Mouse (Mus musculus) liver, embryonic 16.5 days (tissue): ENCODE measurements around the gene Schip1. TPM values are rescaled to one million over a fixed set of nuclear protein-coding genes. Genes with fewer than 3 reads are reported as not detected.
A peak's percentile ranks its signal among the peaks of the same experiment; 100 is the strongest.

Experiments
- ATAC-seq: fragments of 200-750 bp; cut with Nextera tagmentation; 2 replicates; pipeline ENCODE4 v1.8.0; 2017; ENCODE audit warnings: low read depth, mild to moderate bottlenecking, moderate number of reproducible peaks, moderate library complexity
- H3K27ac ChIP-seq: fragments of 300-500 bp; sonication (generic); 2 replicates; pipeline ENCODE4 v1.5.1; 2014; ENCODE audit warnings: mild to moderate bottlenecking, low read length
- H3K27me3 ChIP-seq: fragments of 300-500 bp; sonication (generic); 2 replicates; pipeline ENCODE4 v1.6.1; 2014; ENCODE audit warnings: low read depth, low read length, mixed read lengths; ENCODE audit not compliant: control insufficient read depth, insufficient read depth
- H3K36me3 ChIP-seq: fragments of 300-500 bp; sonication (generic); 2 replicates; pipeline ENCODE4 v1.6.1; 2014; ENCODE audit warnings: mild to moderate bottlenecking; ENCODE audit not compliant: control insufficient read depth, insufficient read depth
- H3K4me1 ChIP-seq: fragments of 300-500 bp; sonication (generic); 2 replicates; pipeline ENCODE4 v1.6.1; 2014; ENCODE audit warnings: low read depth, low read length, mixed read lengths; ENCODE audit not compliant: control insufficient read depth
- H3K4me2 ChIP-seq: fragments of 300-500 bp; sonication (generic); 2 replicates; pipeline ENCODE4 v1.6.1; 2014; ENCODE audit warnings: low read depth, low read length, mixed read lengths
- H3K4me3 ChIP-seq: fragments of 300-500 bp; sonication (generic); 2 replicates; pipeline ENCODE4 v1.5.1; 2014; ENCODE audit warnings: low read depth, mild to moderate bottlenecking, low read length
- H3K9ac ChIP-seq: fragments of 300-500 bp; sonication (generic); 2 replicates; pipeline ENCODE4 v1.6.1; 2014; ENCODE audit warnings: low read depth, low read length
- H3K9me3 ChIP-seq: fragments of 300-500 bp; sonication (generic); replicated peaks from 2 replicates; pipeline ENCODE4 v1.6.1; 2016; ENCODE audit warnings: low read length; ENCODE audit not compliant: control insufficient read depth
- WGBS: fragments of 180-500 bp; shearing (Covaris S2); extraction: QIAGEN DNeasy Blood & Tissue Kit; methylation state at CpG from one replicate; pipeline ENCODE4 v1.1.7; 2014; ENCODE audit not compliant: insufficient replicate concordance; 5-methylcytosine and 5-hydroxymethylcytosine counted together
- polyA plus RNA-seq: library from polyadenylated mRNA; unstranded; fragments of >200 nt; fragmentation: Nextera tagmentation; extraction: Ambion mirVana; gene quantifications from 2 replicates; pipeline ENCODE4 v1.2.1, GENCODE M21; 2015

The Schip1 gene
- polyA plus RNA-seq, 1 experiment from 2014 or later = 1.8 TPM

DNA sequence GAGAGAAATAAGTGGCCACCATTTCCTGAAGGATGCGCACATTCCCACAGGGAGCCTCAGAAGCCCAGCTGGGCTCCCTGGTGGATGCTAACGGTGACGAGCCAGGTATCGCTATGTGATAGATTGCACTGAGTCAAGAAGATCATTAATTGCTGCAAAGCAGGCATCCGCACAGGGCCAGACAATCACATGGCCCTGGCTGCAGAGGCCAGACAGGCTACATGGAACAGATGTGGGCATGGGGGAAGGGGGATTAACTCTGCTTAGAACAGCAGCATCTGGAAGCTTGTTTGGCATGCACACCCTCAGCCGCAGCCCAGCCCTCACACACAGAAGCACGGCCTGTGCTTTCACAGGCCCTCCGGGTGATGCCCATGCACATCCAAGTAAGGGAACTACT lies 525.8 kb downstream of the Schip1 start:
- H3K4me2 ChIP-seq = no peak overlapping the region
- no peak overlapping the region for H3K27ac ChIP-seq
- H3K9me3 ChIP-seq = no peaks in the 10 kb centered on the region
- ATAC-seq = no peak
- no peak overlapping the region for H3K9ac ChIP-seq
- H3K36me3 ChIP-seq = no peaks in the 10 kb centered on the region
- WGBS = 79% methylated on average over 8 of the region's 8 CpGs
- no peaks in the 10 kb centered on the region for H3K27me3 ChIP-seq
- no peak overlapping the region for H3K4me3 ChIP-seq
- no peaks in the 10 kb centered on the region for H3K4me1 ChIP-seq

- Histone ChIP-seq H3K27ac (no peak overlapping the region), H3K9me3 (no peaks in the 10 kb centered on the region), H3K4me1 (no peaks in the 10 kb centered on the region), H3K4me3 (no peak overlapping the region), H3K4me2 (no peak overlapping the region), H3K9ac (no peak overlapping the region), H3K36me3 (no peaks in the 10 kb centered on the region), H3K27me3 (no peaks in the 10 kb centered on the region)
- 62% methylated on average over 10 of the region's 10 CpGs for WGBS
- no peak; the same call in 1 of the 2 replicates for ATAC-seq
Measured at GRCm38 (mm10) chr3:68592575-68592974, 528.0 kb downstream of the Schip1 start.

DNA sequence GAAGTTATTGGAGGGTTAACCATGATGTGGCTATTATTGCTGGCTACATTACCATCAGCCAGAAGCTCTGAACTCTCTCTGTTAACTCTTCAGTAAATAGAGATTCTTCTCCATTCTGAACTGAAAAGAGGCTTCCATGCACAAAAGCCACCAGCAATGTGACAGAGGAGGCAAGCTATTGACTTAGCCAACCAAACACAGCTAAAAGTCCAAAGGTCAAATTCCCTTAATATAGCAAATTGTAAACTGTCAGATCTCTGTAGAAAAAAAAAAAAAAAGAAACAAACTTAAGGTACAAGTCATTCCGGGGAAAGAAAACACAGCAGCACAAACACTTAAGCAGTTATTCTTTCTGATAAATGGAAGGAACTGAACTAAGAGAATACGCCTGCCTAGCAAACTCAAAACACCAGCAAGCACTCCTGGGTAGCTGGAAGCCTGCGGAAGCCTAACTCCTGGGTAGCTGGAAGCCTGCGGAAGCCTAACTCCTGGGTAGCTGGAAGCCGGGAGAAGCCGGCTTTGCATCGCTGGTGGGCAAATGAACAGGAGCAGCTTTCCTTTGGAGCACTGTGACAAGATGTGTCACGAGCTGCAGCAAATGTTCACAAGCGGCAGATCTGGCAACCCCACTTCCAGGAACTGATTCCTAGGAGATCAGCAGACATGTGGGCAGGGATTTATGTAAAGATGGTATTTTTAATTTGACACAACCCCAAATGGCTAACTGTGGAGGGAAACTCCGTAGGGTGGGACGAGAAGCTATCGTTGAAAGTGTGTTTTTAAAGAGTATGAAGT lies 528.7 kb downstream of the Schip1 start:
- Histone ChIP-seq H3K9ac (no peak overlapping the region), H3K4me1 (no peaks in the 10 kb centered on the region), H3K36me3 (no peaks in the 10 kb centered on the region), H3K27ac (no peak overlapping the region; the same call in 1 of the 2 replicates), H3K9me3 (no peaks in the 10 kb centered on the region), H3K27me3 (no peaks in the 10 kb centered on the region), H3K4me3 (no peak overlapping the region), H3K4me2 (peak overlapping the region; percentile 21; the same call in 1 of the 2 replicates)
- 70% methylated on average over 12 of the region's 12 CpGs for WGBS
- ATAC-seq = peak; percentile 61; the same call in 1 of the 2 replicates

DNA sequence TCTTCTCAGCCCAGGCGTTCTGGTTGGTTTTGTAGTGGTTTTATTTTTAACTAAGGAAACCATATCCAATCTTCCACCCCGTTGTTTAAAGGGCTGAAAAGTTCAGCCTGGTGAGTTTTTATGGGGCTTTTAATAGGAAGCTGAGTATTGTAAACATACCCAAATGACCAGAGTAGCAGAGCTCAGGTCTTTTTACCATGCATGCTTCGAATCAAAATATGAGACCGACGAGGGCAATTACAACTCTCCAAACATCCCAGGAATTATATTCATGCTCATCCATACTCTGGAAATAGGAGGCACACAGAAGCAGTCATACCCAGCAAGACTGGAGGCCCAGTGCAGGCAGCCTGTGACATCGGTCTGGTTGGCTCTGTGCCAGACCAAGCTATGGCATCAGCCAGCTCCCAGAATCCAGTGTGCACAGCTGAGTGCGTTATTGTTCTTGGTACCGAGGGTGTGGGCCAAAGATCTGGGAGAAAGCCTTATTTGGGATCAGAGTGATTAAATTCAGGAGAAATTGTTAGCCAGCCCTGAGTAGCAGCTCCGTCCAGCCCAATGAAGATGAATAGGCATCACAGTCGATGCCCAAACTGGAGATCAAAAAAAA lies 530.8 kb downstream of the Schip1 start:
- H3K4me1 ChIP-seq = no peaks in the 10 kb centered on the region
- no peak overlapping the region for H3K9ac ChIP-seq
- no peaks in the 10 kb centered on the region for H3K9me3 ChIP-seq
- H3K4me3 ChIP-seq = no peak overlapping the region
- H3K27ac ChIP-seq = no peak overlapping the region
- ATAC-seq = no peak
- WGBS = 65% methylated on average over 10 of the region's 10 CpGs
- H3K4me2 ChIP-seq = no peak overlapping the region
- H3K27me3 ChIP-seq = no peaks in the 10 kb centered on the region
- H3K36me3 ChIP-seq = no peaks in the 10 kb centered on the region

- WGBS = 75% methylated on average over 4 of the region's 4 CpGs
- H3K27ac ChIP-seq = no peak overlapping the region
- H3K4me2 ChIP-seq = no peak overlapping the region
- no peaks in the 10 kb centered on the region for H3K4me1 ChIP-seq
- H3K36me3 ChIP-seq = no peaks in the 10 kb centered on the region
- H3K9me3 ChIP-seq = no peaks in the 10 kb centered on the region
- no peak overlapping the region for H3K9ac ChIP-seq
- ATAC-seq = no peak
- H3K27me3 ChIP-seq = no peaks in the 10 kb centered on the region
- no peak overlapping the region for H3K4me3 ChIP-seq
Measured at GRCm38 (mm10) chr3:68596938-68597337, 532.3 kb downstream of the Schip1 start.

- no peaks in the 10 kb centered on the region for H3K36me3 ChIP-seq
- no peak for ATAC-seq
- H3K9ac ChIP-seq = no peak overlapping the region
- no peak overlapping the region for H3K27ac ChIP-seq
- no peak overlapping the region for H3K4me3 ChIP-seq
- H3K27me3 ChIP-seq = no peaks in the 10 kb centered on the region
- H3K4me2 ChIP-seq = no peak overlapping the region
- H3K9me3 ChIP-seq = no peaks in the 10 kb centered on the region
- 76% methylated on average over 9 of the region's 9 CpGs for WGBS
- H3K4me1 ChIP-seq = no peaks in the 10 kb centered on the region
Measured at GRCm38 (mm10) chr3:68602891-68603290, 538.3 kb downstream of the Schip1 start.

GRCm38 (mm10) chr3:68604467-68604866 lies 539.9 kb downstream of the Schip1 start:
- WGBS = 56% methylated on average over 10 of the region's 10 CpGs

GRCm38 (mm10) chr3:68604962-68605361 lies 540.4 kb downstream of the Schip1 start:
- no peaks in the 10 kb centered on the region for H3K36me3 ChIP-seq
- H3K9me3 ChIP-seq = no peaks in the 10 kb centered on the region
- no peak overlapping the region for H3K9ac ChIP-seq
- H3K4me1 ChIP-seq = no peaks in the 10 kb centered on the region
- H3K27me3 ChIP-seq = no peaks in the 10 kb centered on the region
- ATAC-seq = no peak
- H3K4me2 ChIP-seq = no peak overlapping the region
- WGBS = 70% methylated on average over 10 of the region's 10 CpGs
- H3K27ac ChIP-seq = no peak overlapping the region
- H3K4me3 ChIP-seq = no peak overlapping the region

More at GRCm38 (mm10) chr3:68604467-68604866, 539.9 kb downstream of the Schip1 start:
- Histone ChIP-seq H3K27ac (no peak overlapping the region), H3K9ac (no peak overlapping the region), H3K27me3 (no peaks in the 10 kb centered on the region), H3K36me3 (no peaks in the 10 kb centered on the region), H3K9me3 (no peaks in the 10 kb centered on the region), H3K4me2 (no peak overlapping the region), H3K4me3 (no peak overlapping the region), H3K4me1 (no peaks in the 10 kb centered on the region)
- ATAC-seq = no peak

DNA sequence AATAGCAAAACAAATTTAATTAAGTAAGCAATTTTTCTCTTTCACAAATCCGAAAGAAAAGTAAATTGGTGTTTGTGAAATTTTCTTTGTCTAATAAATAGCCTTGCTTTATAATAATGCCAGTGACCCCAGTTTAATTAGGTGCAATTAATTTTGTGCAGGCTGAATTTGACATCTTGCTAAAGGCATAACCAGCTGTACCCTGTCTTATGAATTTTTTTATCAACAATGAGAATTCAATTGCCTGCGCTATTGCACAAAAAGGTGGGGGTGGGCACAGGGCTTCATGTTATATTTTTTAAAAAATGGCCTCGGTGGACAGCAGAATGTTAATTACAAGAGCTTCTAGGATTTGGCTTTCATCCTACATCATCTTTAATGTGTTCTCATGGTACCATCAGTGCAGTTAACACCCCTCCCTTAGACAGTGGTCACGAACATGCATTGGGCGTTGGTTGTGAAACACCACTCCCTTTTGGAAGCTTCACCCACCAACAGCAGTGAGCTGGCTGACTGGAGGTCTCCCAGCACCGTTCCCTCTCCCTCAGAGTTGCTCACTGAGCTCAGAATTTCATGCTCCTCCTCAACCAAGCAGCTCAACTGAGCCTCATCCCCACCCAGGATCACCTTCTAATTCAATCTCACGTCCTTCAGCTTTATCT lies 541.5 kb downstream of the Schip1 start:
- H3K9ac ChIP-seq = no peak overlapping the region

More for the DNA sequence above, 541.5 kb downstream of the Schip1 start:
- no peak for ATAC-seq
- Histone ChIP-seq H3K36me3 (no peaks in the 10 kb centered on the region), H3K4me2 (no peak overlapping the region), H3K4me1 (no peaks in the 10 kb centered on the region), H3K27ac (no peak overlapping the region), H3K27me3 (no peaks in the 10 kb centered on the region), H3K4me3 (no peak overlapping the region), H3K9me3 (no peaks in the 10 kb centered on the region)
- 64% methylated on average over 7 of the region's 7 CpGs for WGBS
